Mouse (Mus musculus): ENCODE results near the gene Lbp.

- TF ChIP-seq GATA1 (IDR thresholded peaks at IDR 0.05; ENCODE audit: borderline replicate concordance, low read length): no peak
- no peak for TF ChIP-seq FLI1 (IDR thresholded peaks at IDR 0.05; ENCODE audit: low read length)
These were observed 40.2 kb downstream of the Lbp start for GRCm38 (mm10) chr2:158346467-158346866.

All from megakaryocyte, embryonic 14.5 days (primary cell).